Mouse (Mus musculus): ENCODE data around the gene Olfr606. TPM values are rescaled to one million over a fixed set of nuclear protein-coding genes. Genes with fewer than 3 reads are reported as not detected.
"Not testable (repeated sequence)": the region's sequence is repeated elsewhere in the genome, so short reads cannot be mapped to it uniquely, and the experiment has no call there.

Gene Olfr606
- polyA plus RNA-seq (2015; fragmentation: Nextera tagmentation; extraction: Ambion mirVana): not detected in 2 replicates

DNA sequence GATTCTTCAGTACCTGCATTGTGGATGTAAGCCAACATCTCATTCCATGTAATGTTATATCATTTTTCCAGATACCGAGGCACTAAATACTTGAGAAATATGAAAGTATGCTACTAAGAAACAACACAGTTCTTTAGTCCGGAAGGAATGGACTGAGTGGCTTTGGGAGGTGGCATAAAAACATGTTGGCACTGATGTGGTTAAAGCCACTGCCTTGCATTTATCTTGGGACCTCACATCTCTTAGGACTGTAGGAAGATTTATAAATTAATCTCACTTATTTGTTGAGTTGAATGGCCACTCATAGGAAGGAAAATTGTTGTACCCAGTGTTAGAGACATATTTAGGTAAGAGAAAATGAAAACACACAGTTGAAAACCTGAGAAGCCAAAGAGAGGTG lies at the start of gene Olfr606:
TSS of gene Olfr606 (plus strand) at position 301 of the 400 bp plus-strand sequence.
- DNase-seq (ENCODE audit: low spot score): no peak

DNA sequence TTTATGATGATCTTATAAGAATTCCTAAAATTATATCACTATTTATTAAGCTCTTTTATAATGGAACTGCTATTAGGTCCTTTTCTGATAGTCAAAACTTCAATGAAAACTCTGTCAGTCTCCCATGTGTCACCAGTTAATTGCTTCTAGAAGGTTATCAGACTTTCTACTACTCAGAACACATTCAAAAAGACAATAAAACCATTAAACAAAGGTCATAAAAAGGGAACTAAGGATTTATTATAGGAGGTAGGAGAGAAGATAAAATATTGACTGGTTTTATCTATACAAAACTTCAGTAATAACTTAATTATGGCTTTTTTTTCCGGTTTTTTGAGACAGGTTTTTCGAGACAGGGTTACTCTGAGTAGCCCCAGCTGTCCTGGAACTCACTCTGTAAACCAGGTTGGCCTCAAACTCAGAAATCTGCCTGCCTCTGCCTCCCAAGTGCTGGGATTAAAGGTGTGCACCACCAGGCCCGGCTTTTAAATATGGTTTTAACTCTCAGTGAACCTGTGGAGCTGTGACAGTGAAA lies 42.3 kb upstream of the Olfr606 start:
- not testable (repeated sequence) for DNase-seq (ENCODE audit: low spot score)

- not testable (repeated sequence) for DNase-seq (ENCODE audit: low spot score)
Observed at GRCm38 (mm10) chr7:103414772-103415171, 34.1 kb upstream of the Olfr606 start, which contains the start of gene Usp17lc. Gene Usp17lc, plus strand, starts transcription at chr7:103415072.

GRCm38 (mm10) chr7:103445339-103445738 lies 3.5 kb upstream of the Olfr606 start, which contains the start of gene Olfr605:
Gene Olfr605, minus strand, starts transcription at chr7:103445439.
- DNase-seq (ENCODE audit: low spot score): no peak

GRCm38 (mm10) chr7:103460590-103460989 lies 11.7 kb downstream of the Olfr606 start:
- DNase-seq (ENCODE audit: low spot score): no peak

GRCm38 (mm10) chr7:103469577-103469976 lies 20.7 kb downstream of the Olfr606 start, which contains the start of gene Olfr608:
Gene Olfr608, plus strand, starts transcription at chr7:103469877.
- no peak for DNase-seq (ENCODE audit: low spot score)

GRCm38 (mm10) chr7:103477106-103477505 lies 28.3 kb downstream of the Olfr606 start:
- DNase-seq (ENCODE audit: low spot score): not testable (repeated sequence)

DNA sequence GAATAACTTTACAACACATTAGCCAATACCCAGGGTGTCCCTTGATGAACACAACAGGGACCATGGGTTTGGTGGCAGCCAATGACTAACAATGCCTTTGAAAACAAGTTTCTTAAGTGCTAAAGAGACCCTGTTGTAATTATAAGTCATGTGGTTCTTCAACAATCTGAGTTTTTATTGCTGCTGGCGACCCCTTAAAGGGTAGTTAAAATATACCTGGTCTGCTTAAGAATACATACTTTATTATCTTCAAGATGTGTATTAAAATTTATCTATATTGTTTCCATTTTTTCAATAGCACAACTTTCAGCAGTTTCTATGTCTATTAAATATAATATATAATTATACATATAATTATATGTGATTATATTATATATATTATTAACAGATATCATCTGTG lies 49.1 kb downstream of the Olfr606 start, which contains the start of gene Olfr609:
TSS of gene Olfr609 (minus strand) at position 101 of the 400 bp plus-strand sequence.
- no peak for DNase-seq (ENCODE audit: low spot score)

Small RNA genes lying within 50 kb of the gene (microRNA-seq; reads per million reads assigned to microRNA genes)
- gene Gm25774 (ENCODE audit: borderline number of aligned reads): not detected

Other genes with a start within 250 kb of the Olfr606 start
- gene Olfr593, start 237.2 kb upstream of the Olfr606 start, polyA plus RNA-seq (2015; fragmentation: Nextera tagmentation; extraction: Ambion mirVana): not detected in 2 replicates
- gene Olfr594, start 232.1 kb upstream of the Olfr606 start, polyA plus RNA-seq (2015; fragmentation: Nextera tagmentation; extraction: Ambion mirVana): not detected in 2 replicates
- not detected in 2 replicates for gene Usp17ld, start 196.5 kb upstream of the Olfr606 start, polyA plus RNA-seq (2015; fragmentation: Nextera tagmentation; extraction: Ambion mirVana)
- gene Olfr596, start 143.4 kb upstream of the Olfr606 start, polyA plus RNA-seq (2015; fragmentation: Nextera tagmentation; extraction: Ambion mirVana): not detected in 2 replicates
- not detected in 2 replicates for gene Olfr597, start 132.7 kb upstream of the Olfr606 start, polyA plus RNA-seq (2015; fragmentation: Nextera tagmentation; extraction: Ambion mirVana)
- not detected in 2 replicates for gene Olfr598, start 125.5 kb upstream of the Olfr606 start, polyA plus RNA-seq (2015; fragmentation: Nextera tagmentation; extraction: Ambion mirVana)
- gene Olfr599, start 113.1 kb upstream of the Olfr606 start, polyA plus RNA-seq (2015; fragmentation: Nextera tagmentation; extraction: Ambion mirVana): not detected in 2 replicates
- gene Olfr600, start 99.4 kb upstream of the Olfr606 start, polyA plus RNA-seq (2015; fragmentation: Nextera tagmentation; extraction: Ambion mirVana): not detected in 2 replicates
- gene Olfr601, start 86.4 kb upstream of the Olfr606 start, polyA plus RNA-seq (2015; fragmentation: Nextera tagmentation; extraction: Ambion mirVana): not detected in 2 replicates
- not detected in 2 replicates for gene Olfr603, start 62.9 kb upstream of the Olfr606 start, polyA plus RNA-seq (2015; fragmentation: Nextera tagmentation; extraction: Ambion mirVana)
- not detected in 2 replicates for gene Usp17lc, start 34.0 kb upstream of the Olfr606 start, polyA plus RNA-seq (2015; fragmentation: Nextera tagmentation; extraction: Ambion mirVana)
- gene Olfr605, start 3.6 kb upstream of the Olfr606 start, polyA plus RNA-seq (2015; fragmentation: Nextera tagmentation; extraction: Ambion mirVana): not detected in 2 replicates
- gene Olfr607, start 15.1 kb downstream of the Olfr606 start, polyA plus RNA-seq (2015; fragmentation: Nextera tagmentation; extraction: Ambion mirVana): not detected in 2 replicates
- gene Olfr608, start 20.8 kb downstream of the Olfr606 start, polyA plus RNA-seq (2015; fragmentation: Nextera tagmentation; extraction: Ambion mirVana): not detected in 2 replicates
- not detected in 2 replicates for gene Olfr609, start 49.0 kb downstream of the Olfr606 start, polyA plus RNA-seq (2015; fragmentation: Nextera tagmentation; extraction: Ambion mirVana)
- not detected in 2 replicates for gene Olfr610, start 63.1 kb downstream of the Olfr606 start, polyA plus RNA-seq (2015; fragmentation: Nextera tagmentation; extraction: Ambion mirVana)
- not detected in 2 replicates for gene Olfr611, start 71.8 kb downstream of the Olfr606 start, polyA plus RNA-seq (2015; fragmentation: Nextera tagmentation; extraction: Ambion mirVana)
- gene Olfr612, start 93.7 kb downstream of the Olfr606 start, polyA plus RNA-seq (2015; fragmentation: Nextera tagmentation; extraction: Ambion mirVana): not detected in 2 replicates
- not detected in 2 replicates for gene Olfr613, start 99.0 kb downstream of the Olfr606 start, polyA plus RNA-seq (2015; fragmentation: Nextera tagmentation; extraction: Ambion mirVana)
- gene Olfr615, start 107.0 kb downstream of the Olfr606 start, polyA plus RNA-seq (2015; fragmentation: Nextera tagmentation; extraction: Ambion mirVana): not detected in 2 replicates
- gene Olfr616, start 120.1 kb downstream of the Olfr606 start, polyA plus RNA-seq (2015; fragmentation: Nextera tagmentation; extraction: Ambion mirVana): not detected in 2 replicates
- gene Olfr617, start 124.0 kb downstream of the Olfr606 start, polyA plus RNA-seq (2015; fragmentation: Nextera tagmentation; extraction: Ambion mirVana): not detected in 2 replicates
- not detected in 2 replicates for gene Olfr618, start 141.1 kb downstream of the Olfr606 start, polyA plus RNA-seq (2015; fragmentation: Nextera tagmentation; extraction: Ambion mirVana)
- not detected in 2 replicates for gene Olfr619, start 151.5 kb downstream of the Olfr606 start, polyA plus RNA-seq (2015; fragmentation: Nextera tagmentation; extraction: Ambion mirVana)
- not detected in 2 replicates for gene Olfr620, start 163.5 kb downstream of the Olfr606 start, polyA plus RNA-seq (2015; fragmentation: Nextera tagmentation; extraction: Ambion mirVana)
- gene Olfr622, start 193.7 kb downstream of the Olfr606 start, polyA plus RNA-seq (2015; fragmentation: Nextera tagmentation; extraction: Ambion mirVana): not detected in 2 replicates
- not detected in 2 replicates for gene Olfr623, start 214.7 kb downstream of the Olfr606 start, polyA plus RNA-seq (2015; fragmentation: Nextera tagmentation; extraction: Ambion mirVana)
- gene Olfr624, start 222.1 kb downstream of the Olfr606 start, polyA plus RNA-seq (2015; fragmentation: Nextera tagmentation; extraction: Ambion mirVana): not detected in 2 replicates
- gene Olfr625-ps1, start 233.7 kb downstream of the Olfr606 start, polyA plus RNA-seq (2015; fragmentation: Nextera tagmentation; extraction: Ambion mirVana): not detected in 2 replicates

Data from thymus, postnatal 0 days (tissue).